ENCODE assay signal across 25 mouse cellular contexts in genomic region chr2:141545877-141546276, GRCm38 (mm10).
DNase-seq lines count a peak whose midpoint lies in the region; ATAC-seq and TF ChIP-seq lines count a peak whose summit lies in the region.
"Had no signal": no experiment of that assay in that cellular context is flagged by ENCODE, and none has a peak within 500 bp of the region (broad histone marks: within the 10 kb centered on the region; RNA-seq: fewer than 3 reads in every experiment).

No protein-coding gene starts in this region.

- H3K27me3 ChIP-seq in midbrain, embryonic 11.5 days (ENCODE audit: control insufficient read depth, insufficient read depth, low read length), result no peaks in the 10 kb centered on the region
- no peaks in the 10 kb centered on the region for H3K27me3 ChIP-seq in midbrain, embryonic 14.5 days (ENCODE audit: control insufficient read depth, insufficient read depth, low read length)
- H3K27me3 ChIP-seq: forebrain, embryonic 12.5 days; forebrain, embryonic 15.5 days; heart, embryonic 13.5 days had no signal

- TF ChIP-seq POLR2A in embryonic fibroblast, embryonic 13.5 days (IDR thresholded peaks at IDR 0.05; ENCODE audit: low read depth, low read length), result no peak

- H3K36me3 ChIP-seq in midbrain, embryonic 11.5 days (ENCODE audit: control insufficient read depth, insufficient read depth, low read length), result no peaks in the 10 kb centered on the region
- no peaks in the 10 kb centered on the region for H3K36me3 ChIP-seq in midbrain, embryonic 14.5 days (ENCODE audit: control insufficient read depth, insufficient read depth, low read length)
- H3K36me3 ChIP-seq: forebrain, embryonic 12.5 days; forebrain, embryonic 15.5 days; heart, embryonic 13.5 days had no signal

- no peak overlapping the region for H3K27ac ChIP-seq in midbrain, embryonic 11.5 days (ENCODE audit: low read depth, low read length)
- no peak overlapping the region for H3K27ac ChIP-seq in midbrain, embryonic 14.5 days (replicated peaks; ENCODE audit: low read depth, low read length)
- H3K27ac ChIP-seq in embryonic fibroblast, embryonic 13.5 days (ENCODE audit: insufficient read depth, low read length), result peak overlapping the region; percentile 53
- H3K27ac ChIP-seq: forebrain, embryonic 12.5 days; forebrain, embryonic 15.5 days; gastrocnemius, adult 2 months; heart, embryonic 13.5 days; hindbrain, embryonic 14.5 days; hindbrain, postnatal 0 days had no signal

- no peak overlapping the region for H3K9ac ChIP-seq in midbrain, embryonic 11.5 days (ENCODE audit: low read length)
- no peak overlapping the region for H3K9ac ChIP-seq in midbrain, embryonic 14.5 days (replicated peaks; ENCODE audit: low read length)
- H3K9ac ChIP-seq: forebrain, embryonic 12.5 days; forebrain, embryonic 15.5 days; heart, embryonic 13.5 days; hindbrain, embryonic 14.5 days had no signal

- no peak overlapping the region for H3K4me3 ChIP-seq in midbrain, embryonic 11.5 days (ENCODE audit: low read depth, low read length)
- H3K4me3 ChIP-seq in midbrain, embryonic 14.5 days (replicated peaks; ENCODE audit: low read depth, low read length), result no peak overlapping the region
- no peak overlapping the region for H3K4me3 ChIP-seq in embryonic fibroblast, embryonic 13.5 days (ENCODE audit: insufficient read depth, low read length)
- H3K4me3 ChIP-seq: forebrain, embryonic 12.5 days; forebrain, embryonic 15.5 days; gastrocnemius, adult 2 months; heart, embryonic 13.5 days had no signal

- DNase-seq in midbrain, embryonic 11.5 days (ENCODE audit: low spot score, missing footprints), result peak; percentile 81
- DNase-seq in midbrain, embryonic 14.5 days, result no peak
- DNase-seq in 3T3-L1 (ENCODE audit: low read depth, low spot score) (peak; percentile 78), NIH3T3 (ENCODE audit: low read depth) (peak; percentile 26)
- DNase-seq in cerebellum, adult 9-11 months, result no peak
- DNase-seq in lung, postnatal 10 days, result no peak
- DNase-seq: adrenal gland, adult 2 months; adrenal gland, postnatal 14 days; cerebellum, adult 11-12 months; cerebellum, adult 8-10 months; cerebellum, postnatal 14 days; gastrocnemius, adult 2 months; gastrocnemius, postnatal 14 days; heart, adult 11 months; heart, postnatal 14 days; heart, postnatal 4 days had no signal

- H3K4me1 ChIP-seq in midbrain, embryonic 11.5 days (ENCODE audit: control insufficient read depth, insufficient read depth, low read length), result no peaks in the 10 kb centered on the region
- H3K4me1 ChIP-seq in midbrain, embryonic 14.5 days (ENCODE audit: control insufficient read depth, insufficient read depth, low read length), result no peaks in the 10 kb centered on the region
- H3K4me1 ChIP-seq in embryonic fibroblast, embryonic 13.5 days (ENCODE audit: control insufficient read depth, insufficient read depth, low read length), result no peaks in the 10 kb centered on the region
- H3K4me1 ChIP-seq: forebrain, embryonic 12.5 days; forebrain, embryonic 15.5 days; heart, embryonic 13.5 days had no signal

- H3K4me2 ChIP-seq in midbrain, embryonic 11.5 days, result no peak overlapping the region
- no peak overlapping the region for H3K4me2 ChIP-seq in midbrain, embryonic 14.5 days (ENCODE audit: low read length)
- H3K4me2 ChIP-seq: forebrain, embryonic 12.5 days; forebrain, embryonic 15.5 days; heart, embryonic 13.5 days; hindbrain, embryonic 14.5 days had no signal

- H3K9me3 ChIP-seq in midbrain, embryonic 11.5 days (ENCODE audit: control insufficient read depth, low read length), result no peaks in the 10 kb centered on the region
- H3K9me3 ChIP-seq in midbrain, embryonic 14.5 days (ENCODE audit: control insufficient read depth, low read length), result no peaks in the 10 kb centered on the region
- H3K9me3 ChIP-seq: forebrain, embryonic 12.5 days; forebrain, embryonic 15.5 days; heart, embryonic 13.5 days had no signal

- ATAC-seq in midbrain, embryonic 11.5 days (ENCODE audit: low FRiP score), result 0 out of 2 replicates have a peak, but pooled peaks have one; percentile 11
- no peak for ATAC-seq in midbrain, embryonic 14.5 days (ENCODE audit: low FRiP score, low TSS enrichment)
- ATAC-seq: CD4-positive, CD25-positive, alpha-beta regulatory T cell, adult 4 months; forebrain, embryonic 15.5 days; hindbrain, postnatal 0 days; inflammation-experienced regulatory T-cells, adult 6 months; intestine, embryonic 16.5 days had no signal

- TF ChIP-seq CTCF in embryonic fibroblast, embryonic 13.5 days (IDR thresholded peaks at IDR 0.05; ENCODE audit: borderline replicate concordance, insufficient read depth, low read length), result no peak

Comparison
In these comparisons a context has a peak if more than half of its experiments do, and no peak if none do; other contexts are left out.
1. DNase-seq: peak in midbrain, embryonic 11.5 days (single experiment), 3T3-L1 (single experiment) and NIH3T3 (single experiment); none in midbrain, embryonic 14.5 days (single experiment), cerebellum, adult 9-11 months (single experiment) and lung, postnatal 10 days (single experiment).